Mouse (Mus musculus): Measurements from ENCODE around the gene Ubxn10.

The Ubxn10 gene

GRCm38 (mm10) chr4:138737031-138737430 is at the start of gene Ubxn10:
TSS of gene Ubxn10 (minus strand) at chr4:138737167.
- DNase-seq (ENCODE audit: low spot score): no peak

- DNase-seq (ENCODE audit: low spot score): no peak
Measured at GRCm38 (mm10) chr4:138786141-138786540, 49.2 kb upstream of the Ubxn10 start.

GRCm38 (mm10) chr4:138785721-138786120 is 48.8 kb upstream of the Ubxn10 start:
- DNase-seq (ENCODE audit: low spot score): no peak

GRCm38 (mm10) chr4:138782098-138782497 is 45.1 kb upstream of the Ubxn10 start:
- no peak for DNase-seq (ENCODE audit: low spot score)

- DNase-seq (ENCODE audit: low spot score): no peak
Measured at GRCm38 (mm10) chr4:138780300-138780699, 43.3 kb upstream of the Ubxn10 start.

- no peak for DNase-seq (ENCODE audit: low spot score)
Measured at GRCm38 (mm10) chr4:138777417-138778407, 40.7 kb upstream of the Ubxn10 start.

GRCm38 (mm10) chr4:138775435-138775834 is 38.5 kb upstream of the Ubxn10 start, which contains the start of gene Pla2g2d:
TSS of gene Pla2g2d (plus strand) at chr4:138775735.
- DNase-seq (ENCODE audit: low spot score): no peak

- no peak for DNase-seq (ENCODE audit: low spot score)
Measured at GRCm38 (mm10) chr4:138772386-138772785, 35.4 kb upstream of the Ubxn10 start.

- no peak for DNase-seq (ENCODE audit: low spot score)
Measured at GRCm38 (mm10) chr4:138771970-138772369, 35.0 kb upstream of the Ubxn10 start.

- DNase-seq (ENCODE audit: low spot score): no peak
Measured at GRCm38 (mm10) chr4:138762266-138762665, 25.3 kb upstream of the Ubxn10 start.

- DNase-seq (ENCODE audit: low spot score): no peak
Measured at GRCm38 (mm10) chr4:138757416-138757815, 20.4 kb upstream of the Ubxn10 start, which contains the start of gene Pla2g2f. TSS of gene Pla2g2f (minus strand) at chr4:138757626.

- DNase-seq (ENCODE audit: low spot score): no peak
Measured at GRCm38 (mm10) chr4:138755983-138756382, 19.0 kb upstream of the Ubxn10 start.

GRCm38 (mm10) chr4:138755439-138755838 is 18.5 kb upstream of the Ubxn10 start:
- no peak for DNase-seq (ENCODE audit: low spot score)

- no peak for DNase-seq (ENCODE audit: low spot score)
Measured at GRCm38 (mm10) chr4:138754432-138754831, 17.5 kb upstream of the Ubxn10 start.

- no peak for DNase-seq (ENCODE audit: low spot score)
Measured at GRCm38 (mm10) chr4:138753608-138754007, 16.6 kb upstream of the Ubxn10 start.

- no peak for DNase-seq (ENCODE audit: low spot score)
Measured at GRCm38 (mm10) chr4:138752603-138753002, 15.6 kb upstream of the Ubxn10 start.

GRCm38 (mm10) chr4:138748369-138749072 is 11.6 kb upstream of the Ubxn10 start:
- DNase-seq (ENCODE audit: low spot score): no peak

- no peak for DNase-seq (ENCODE audit: low spot score)
Measured at GRCm38 (mm10) chr4:138747851-138748250, 10.9 kb upstream of the Ubxn10 start.

GRCm38 (mm10) chr4:138746866-138747265 is 9.9 kb upstream of the Ubxn10 start:
- no peak for DNase-seq (ENCODE audit: low spot score)

GRCm38 (mm10) chr4:138745884-138746283 is 8.9 kb upstream of the Ubxn10 start:
- no peak for DNase-seq (ENCODE audit: low spot score)

GRCm38 (mm10) chr4:138739136-138739851 is 2.3 kb upstream of the Ubxn10 start:
- no peak for DNase-seq (ENCODE audit: low spot score)

GRCm38 (mm10) chr4:138734863-138735262 is 2.1 kb downstream of the Ubxn10 start:
- DNase-seq (ENCODE audit: low spot score): no peak

All from ovary, adult 18-20 months (tissue).